Mouse (Mus musculus) liver, postnatal 0 days (tissue): ENCODE results near the gene Cela1. TPM values are rescaled to one million over a fixed set of nuclear protein-coding genes. Genes with fewer than 3 reads are reported as not detected.

Source experiments
- ATAC-seq: fragments of 200-750 bp; cut with Nextera tagmentation; 2 replicates; pipeline ENCODE4 v1.8.0; 2017; ENCODE audit warnings: mild to moderate bottlenecking, moderate library complexity
- DNase-seq: peaks from one replicate; pipeline ENCODE4 v3.0.0-alpha.2; 2016
- H3K27ac ChIP-seq: fragments of 300-500 bp; sonication (generic); 2 replicates; pipeline ENCODE4 v1.5.1; 2014; ENCODE audit warnings: antibody characterized with exemption, moderate library complexity, mild to moderate bottlenecking, low read depth
- H3K27me3 ChIP-seq: fragments of 300-500 bp; sonication (generic); 2 replicates; pipeline ENCODE4 v1.6.1; 2014; ENCODE audit warnings: low read length, control low read depth, mixed read lengths; ENCODE audit not compliant: insufficient read depth
- H3K36me3 ChIP-seq: fragments of 300-500 bp; sonication (generic); replicated peaks from 2 replicates; pipeline ENCODE4 v1.6.1; 2014; ENCODE audit warnings: mild to moderate bottlenecking, control low read depth, low read length, moderate library complexity, mixed read lengths; ENCODE audit not compliant: insufficient read depth
- H3K4me1 ChIP-seq: fragments of 300-500 bp; sonication (generic); 2 replicates; pipeline ENCODE4 v1.6.1; 2014; ENCODE audit warnings: antibody characterized with exemption, mild to moderate bottlenecking, control low read depth; ENCODE audit not compliant: insufficient read depth
- H3K4me2 ChIP-seq: fragments of 300-500 bp; sonication (generic); 2 replicates; pipeline ENCODE4 v1.6.1; 2014; ENCODE audit warnings: low read depth, mild to moderate bottlenecking, low read length, moderate library complexity, mixed read lengths
- H3K4me3 ChIP-seq: fragments of 300-500 bp; sonication (generic); 2 replicates; pipeline ENCODE4 v1.5.1; 2014; ENCODE audit warnings: low read depth, low read length
- H3K9ac ChIP-seq: fragments of 300-500 bp; sonication (generic); replicated peaks from 2 replicates; pipeline ENCODE4 v1.6.1; 2014; ENCODE audit warnings: mild to moderate bottlenecking, moderate library complexity
- H3K9me3 ChIP-seq: fragments of 300-500 bp; sonication (generic); 2 replicates; pipeline ENCODE4 v1.6.1; 2016; ENCODE audit warnings: mild to moderate bottlenecking, control low read depth, low read length, mixed read lengths
- CTCF ChIP-seq: sonication (generic); IDR thresholded peaks from 2 replicates; pipeline ENCODE4 v1.5.1; 2016; ENCODE audit warnings: antibody characterized with exemption, low read depth
- EP300 ChIP-seq: IDR thresholded peaks from 2 replicates; pipeline ENCODE4 v1.6.1; 2016; ENCODE audit warnings: antibody characterized with exemption, low read depth, mild to moderate bottlenecking
- WGBS: fragments of 180-500 bp; shearing (Covaris S2); extraction: QIAGEN DNeasy Blood & Tissue Kit; methylation state at CpG from one replicate; pipeline ENCODE4 v1.1.7; 2014; ENCODE audit not compliant: insufficient replicate concordance; 5-methylcytosine and 5-hydroxymethylcytosine counted together
- polyA plus RNA-seq: library from polyadenylated mRNA; unstranded; fragments of >200 nt; fragmentation: Nextera tagmentation; extraction: Ambion mirVana; gene quantifications from 2 replicates; pipeline ENCODE4 v1.2.1, GENCODE M21; 2015

The Cela1 gene
- polyA plus RNA-seq, 1 experiment from 2014 or later: 29.5 TPM

DNA sequence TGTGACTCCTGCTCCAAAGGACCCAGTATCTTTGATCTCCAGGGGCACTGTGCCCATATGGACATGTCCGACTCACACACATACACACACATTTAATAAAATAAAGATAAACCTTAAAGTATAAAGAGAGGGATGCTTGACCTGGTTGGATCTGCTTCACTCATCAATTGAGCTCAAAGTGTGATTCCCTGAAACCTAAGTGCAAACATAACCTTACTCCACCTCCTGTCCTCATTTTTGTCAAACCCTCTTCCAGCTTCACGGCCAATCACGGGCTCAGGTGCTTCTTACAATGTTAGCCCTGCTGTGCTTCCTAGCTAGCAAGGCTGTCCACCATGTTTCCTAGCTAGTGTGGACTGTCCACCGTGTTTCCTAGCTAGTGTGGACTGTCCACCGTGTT, 32.5 kb downstream of the Cela1 start:
- Histone ChIP-seq H3K9ac (no peak overlapping the region), H3K4me3 (no peak overlapping the region), H3K36me3 (peaks cover 7% of the 10 kb centered on the region), H3K27me3 (no peaks in the 10 kb centered on the region), H3K4me2 (no peak overlapping the region), H3K27ac (no peak overlapping the region), H3K9me3 (no peaks in the 10 kb centered on the region), H3K4me1 (0 out of 2 replicates have a peak, but pooled peaks cover 7% of the 10 kb centered on the region)
- TF ChIP-seq EP300 (no peak), CTCF (no peak)
- ATAC-seq (no peak), DNase-seq (no peak)
- WGBS: 77% methylated on average over 5 of the region's 5 CpGs

DNA sequence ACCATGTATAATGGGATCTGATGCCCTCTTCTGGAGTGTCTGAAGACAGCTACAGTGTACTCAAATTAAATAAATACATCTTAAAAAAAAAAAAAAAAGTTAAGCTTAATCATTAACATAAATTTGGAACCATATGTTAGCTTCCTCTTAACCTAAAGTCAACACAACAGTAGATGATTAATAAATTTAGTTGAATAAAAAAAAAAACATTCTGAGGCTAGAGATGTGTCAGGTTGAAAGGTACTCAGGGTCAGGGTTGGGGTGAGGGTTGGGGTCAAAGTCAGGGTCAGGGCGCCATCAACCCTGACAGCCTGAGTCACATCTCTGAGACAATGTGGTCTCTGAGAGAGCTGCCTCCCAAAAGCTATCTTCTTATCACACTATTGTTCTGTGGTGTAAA, 33.5 kb downstream of the Cela1 start:
- Histone ChIP-seq H3K9ac (no peak overlapping the region), H3K9me3 (no peaks in the 10 kb centered on the region), H3K27ac (no peak overlapping the region), H3K4me3 (no peak overlapping the region), H3K27me3 (no peaks in the 10 kb centered on the region), H3K36me3 (peaks cover 5% of the 10 kb centered on the region), H3K4me2 (no peak overlapping the region), H3K4me1 (0 out of 2 replicates have a peak, but pooled peaks cover 7% of the 10 kb centered on the region)
- 65% methylated on average over 1 of the region's 1 CpGs for WGBS
- no peak for ATAC-seq
- TF ChIP-seq CTCF: no peak
- TF ChIP-seq EP300: no peak
- no peak for DNase-seq

DNA sequence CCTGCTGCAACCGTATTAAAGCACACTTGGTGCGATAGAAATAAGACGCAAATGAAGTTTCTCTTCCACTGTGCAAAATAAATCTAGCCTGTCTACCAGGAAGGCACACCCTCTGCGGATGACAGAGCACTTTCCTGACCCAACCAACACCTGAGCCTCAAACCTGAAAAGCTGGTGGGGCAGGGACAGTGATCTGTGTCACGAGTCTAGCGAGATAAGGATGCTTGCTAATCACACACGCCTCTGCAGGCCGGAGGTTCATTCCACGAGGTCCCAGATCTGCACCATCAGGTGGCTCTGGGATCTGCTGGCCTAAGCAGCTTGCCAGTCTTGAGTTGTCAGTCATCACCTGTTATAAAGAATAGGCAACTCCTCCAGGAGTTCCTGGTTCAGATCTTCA, 36.1 kb downstream of the Cela1 start:
- Histone ChIP-seq H3K4me2 (no peak overlapping the region), H3K36me3 (peaks cover 4% of the 10 kb centered on the region), H3K4me1 (0 out of 2 replicates have a peak, but pooled peaks cover 7% of the 10 kb centered on the region), H3K9ac (no peak overlapping the region), H3K9me3 (no peaks in the 10 kb centered on the region), H3K27me3 (no peaks in the 10 kb centered on the region), H3K4me3 (no peak overlapping the region), H3K27ac (no peak overlapping the region)
- TF ChIP-seq CTCF: no peak
- no peak for TF ChIP-seq EP300
- no peak for ATAC-seq
- no peak for DNase-seq
- WGBS: 66% methylated on average over 9 of the region's 9 CpGs

DNA sequence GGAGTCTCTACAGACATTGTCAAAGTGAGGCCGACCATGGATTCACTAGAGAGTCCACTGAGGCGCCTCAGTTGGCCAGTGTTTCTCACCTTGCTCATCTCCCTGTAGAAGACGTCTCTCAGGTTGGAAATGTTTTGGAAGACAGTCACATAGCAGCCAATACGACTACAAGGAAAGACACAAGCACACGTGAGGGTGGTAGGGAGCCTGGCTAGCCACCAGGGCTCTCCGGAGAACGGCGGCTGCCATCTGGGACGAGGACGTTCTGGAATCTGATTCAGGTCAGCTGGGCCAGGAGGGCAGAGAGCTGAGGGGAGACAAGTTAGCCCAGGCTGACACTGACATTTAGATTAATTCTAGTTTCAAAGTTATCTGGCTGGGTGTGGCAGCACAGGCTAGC, 37.6 kb downstream of the Cela1 start:
- H3K9ac ChIP-seq: no peak overlapping the region
- TF ChIP-seq CTCF (no peak), EP300 (no peak)
- WGBS: 90% methylated on average over 10 of the region's 10 CpGs
- H3K9me3 ChIP-seq: no peaks in the 10 kb centered on the region
- no peaks in the 10 kb centered on the region for H3K27me3 ChIP-seq
- no peak for ATAC-seq
- no peak overlapping the region for H3K27ac ChIP-seq
- H3K4me1 ChIP-seq: 0 out of 2 replicates have a peak, but pooled peaks cover 4% of the 10 kb centered on the region
- no peak for DNase-seq
- H3K4me3 ChIP-seq: no peak overlapping the region
- no peak overlapping the region for H3K4me2 ChIP-seq
- H3K36me3 ChIP-seq: no peaks in the 10 kb centered on the region; the same call in 1 of the 2 replicates

DNA sequence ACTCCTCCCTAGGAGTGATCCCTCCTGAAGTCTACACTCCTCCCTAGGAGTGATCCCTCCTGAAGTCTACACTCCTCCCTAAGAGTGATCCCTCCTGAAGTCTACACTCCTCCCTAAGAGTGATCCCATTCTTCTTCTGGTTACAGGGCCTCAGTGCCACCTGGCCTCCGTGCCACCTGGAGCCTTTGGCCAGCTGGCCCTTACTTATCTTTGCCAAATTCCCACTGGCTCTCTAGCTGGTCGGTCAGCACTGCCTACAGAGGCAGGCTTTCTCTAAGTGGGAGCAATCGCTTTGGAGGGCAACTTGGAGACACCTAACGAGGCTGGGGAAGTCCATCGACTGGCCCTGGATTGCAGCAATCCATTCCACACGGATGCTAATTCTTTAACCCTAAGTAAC, 41.6 kb downstream of the Cela1 start:
- WGBS: 86% methylated on average over 6 of the region's 6 CpGs
- ATAC-seq (no peak), DNase-seq (no peak)
- Histone ChIP-seq H3K36me3 (peaks cover 2% of the 10 kb centered on the region; the same call in 1 of the 2 replicates), H3K27me3 (no peaks in the 10 kb centered on the region), H3K4me3 (no peak overlapping the region), H3K27ac (no peak overlapping the region), H3K4me1 (no peaks in the 10 kb centered on the region), H3K4me2 (no peak overlapping the region), H3K9ac (no peak overlapping the region), H3K9me3 (no peaks in the 10 kb centered on the region)
- TF ChIP-seq CTCF: no peak
- TF ChIP-seq EP300: no peak

DNA sequence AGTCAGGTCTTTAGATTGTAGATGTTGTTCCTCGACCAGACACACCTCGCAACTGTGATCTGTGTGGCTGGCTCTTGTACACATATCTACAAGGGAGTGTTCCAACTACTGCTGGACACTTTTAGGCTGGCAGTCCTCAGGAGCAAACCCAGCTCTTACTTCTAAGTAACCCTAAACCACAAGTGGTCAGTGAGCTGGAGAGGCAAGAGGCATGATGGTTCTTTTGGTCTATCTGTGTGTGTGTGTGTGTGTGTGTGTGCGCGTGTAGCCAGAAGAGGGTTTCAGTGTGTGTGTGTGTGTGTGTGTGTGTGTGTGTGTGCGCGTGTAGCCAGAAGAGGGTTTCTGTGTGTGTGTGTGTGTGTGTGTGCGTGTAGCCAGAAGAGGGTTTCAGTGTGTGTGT, 45.3 kb downstream of the Cela1 start:
- H3K36me3 ChIP-seq: peaks cover 2% of the 10 kb centered on the region; the same call in 1 of the 2 replicates
- ATAC-seq (no peak), DNase-seq (no peak)
- H3K4me2 ChIP-seq: no peak overlapping the region
- no peaks in the 10 kb centered on the region for H3K9me3 ChIP-seq
- WGBS: 90% methylated on average over 5 of the region's 7 CpGs
- no peak for TF ChIP-seq CTCF
- TF ChIP-seq EP300: no peak
- no peaks in the 10 kb centered on the region for H3K27me3 ChIP-seq
- H3K4me1 ChIP-seq: no peaks in the 10 kb centered on the region
- no peak overlapping the region for H3K9ac ChIP-seq
- H3K4me3 ChIP-seq: no peak overlapping the region
- H3K27ac ChIP-seq: no peak overlapping the region

DNA sequence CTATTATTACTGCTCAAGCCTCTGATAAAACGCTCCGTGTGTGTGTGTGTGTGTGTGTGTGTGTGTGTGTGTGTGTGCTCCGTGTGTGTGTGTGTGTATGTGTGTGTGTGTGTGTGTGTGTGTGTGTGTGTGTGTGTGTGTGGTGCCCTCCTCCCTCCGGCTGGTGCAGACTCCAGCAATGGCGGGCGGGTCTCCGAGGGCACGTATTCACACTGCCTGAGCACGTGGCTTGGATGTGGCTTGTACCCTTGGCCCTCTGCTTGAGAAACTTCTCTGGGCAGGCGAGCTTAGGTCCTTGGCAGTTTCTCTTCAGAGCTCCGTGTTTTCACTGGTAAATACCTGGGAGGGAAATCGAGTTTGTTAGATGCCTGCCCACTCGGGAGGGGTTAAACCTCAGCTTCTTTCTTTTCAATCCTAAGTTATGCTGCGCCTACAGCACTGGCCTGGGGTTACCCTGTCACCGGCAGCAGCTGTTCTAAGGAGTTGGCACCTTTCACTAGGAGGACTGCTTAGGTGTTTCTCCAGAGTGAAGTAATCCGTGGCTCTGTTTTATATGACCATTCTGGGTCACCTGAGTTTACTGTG, 46.4 kb downstream of the Cela1 start:
- DNase-seq (no peak), ATAC-seq (no peak)
- no peak for TF ChIP-seq EP300
- TF ChIP-seq CTCF: no peak
- H3K4me3 ChIP-seq: no peak overlapping the region
- no peak overlapping the region for H3K9ac ChIP-seq
- H3K9me3 ChIP-seq: no peaks in the 10 kb centered on the region
- H3K36me3 ChIP-seq: peaks cover 2% of the 10 kb centered on the region; the same call in 1 of the 2 replicates
- H3K27ac ChIP-seq: no peak overlapping the region
- H3K27me3 ChIP-seq: peaks cover 1% of the 10 kb centered on the region; the same call in 1 of the 2 replicates
- no peak overlapping the region for H3K4me2 ChIP-seq
- peaks cover 2% of the 10 kb centered on the region; the same call in 1 of the 2 replicates for H3K4me1 ChIP-seq
- WGBS: 76% methylated on average over 14 of the region's 16 CpGs
